Mouse (Mus musculus): ENCODE results near the gene Ces1e. TPM values are rescaled to one million over a fixed set of nuclear protein-coding genes. Genes with fewer than 3 reads are reported as not detected.

Ces1e gene
- polyA plus RNA-seq (2011; ENCODE audit: insufficient read depth, insufficient read length, low replicate concordance, missing spikeins): 0.68 TPM in 1 of 2 replicates, not detected in the other

- TF ChIP-seq CTCF (IDR thresholded peaks at IDR 0.05; ENCODE audit: control insufficient read depth, insufficient read depth, low read length) (no peak), POLR2A (IDR thresholded peaks at IDR 0.05; ENCODE audit: borderline replicate concordance, control insufficient read depth, low read depth, low read length) (no peak)
- Histone ChIP-seq H3K4me1 (ENCODE audit: control insufficient read depth, insufficient read depth, low read length) (no peaks in the 10 kb centered on the region), H3K27ac (ENCODE audit: control insufficient read depth, insufficient read depth, low read depth, low read length, poor library complexity) (no peak within 1 kb of the TSS), H3K4me3 (replicated peaks; ENCODE audit: control insufficient read depth, low read depth, low read length) (no peak within 1 kb of the TSS)
Measured at GRCm38 (mm10) chr8:93229446-93229845, at the start of gene Ces1e. Gene Ces1e, minus strand, starts transcription at chr8:93229619.

- no peak overlapping the region for H3K27ac ChIP-seq (ENCODE audit: control insufficient read depth, insufficient read depth, low read depth, low read length, poor library complexity)
- H3K4me1 ChIP-seq (ENCODE audit: control insufficient read depth, insufficient read depth, low read length): no peaks in the 10 kb centered on the region
- TF ChIP-seq CTCF (IDR thresholded peaks at IDR 0.05; ENCODE audit: control insufficient read depth, insufficient read depth, low read length) (no peak), POLR2A (IDR thresholded peaks at IDR 0.05; ENCODE audit: borderline replicate concordance, control insufficient read depth, low read depth, low read length) (no peak)
- no peak overlapping the region for H3K4me3 ChIP-seq (replicated peaks; ENCODE audit: control insufficient read depth, low read depth, low read length)
- WGBS: 72% methylated on average over 4 of the region's 4 CpGs
Measured at GRCm38 (mm10) chr8:93278176-93278805, 48.9 kb upstream of the Ces1e start.

- H3K27ac ChIP-seq (ENCODE audit: control insufficient read depth, insufficient read depth, low read depth, low read length, poor library complexity): no peak overlapping the region
- no peaks in the 10 kb centered on the region for H3K4me1 ChIP-seq (ENCODE audit: control insufficient read depth, insufficient read depth, low read length)
- TF ChIP-seq CTCF (IDR thresholded peaks at IDR 0.05; ENCODE audit: control insufficient read depth, insufficient read depth, low read length) (no peak), POLR2A (IDR thresholded peaks at IDR 0.05; ENCODE audit: borderline replicate concordance, control insufficient read depth, low read depth, low read length) (no peak)
- H3K4me3 ChIP-seq (replicated peaks; ENCODE audit: control insufficient read depth, low read depth, low read length): no peak overlapping the region
- 78% methylated on average over 4 of the region's 4 CpGs for WGBS
Measured at GRCm38 (mm10) chr8:93274609-93275008, 45.2 kb upstream of the Ces1e start.

- Histone ChIP-seq H3K4me1 (ENCODE audit: control insufficient read depth, insufficient read depth, low read length) (no peaks in the 10 kb centered on the region), H3K4me3 (replicated peaks; ENCODE audit: control insufficient read depth, low read depth, low read length) (no peak overlapping the region), H3K27ac (ENCODE audit: control insufficient read depth, insufficient read depth, low read depth, low read length, poor library complexity) (no peak overlapping the region)
- WGBS: 59% methylated on average over 3 of the region's 3 CpGs
- TF ChIP-seq POLR2A (IDR thresholded peaks at IDR 0.05; ENCODE audit: borderline replicate concordance, control insufficient read depth, low read depth, low read length) (no peak), CTCF (IDR thresholded peaks at IDR 0.05; ENCODE audit: control insufficient read depth, insufficient read depth, low read length) (no peak)
Measured at GRCm38 (mm10) chr8:93273321-93273720, 43.9 kb upstream of the Ces1e start.

- 85% methylated on average over 4 of the region's 4 CpGs for WGBS
- Histone ChIP-seq H3K4me3 (replicated peaks; ENCODE audit: control insufficient read depth, low read depth, low read length) (no peak overlapping the region), H3K27ac (ENCODE audit: control insufficient read depth, insufficient read depth, low read depth, low read length, poor library complexity) (no peak overlapping the region), H3K4me1 (ENCODE audit: control insufficient read depth, insufficient read depth, low read length) (no peaks in the 10 kb centered on the region)
- TF ChIP-seq POLR2A (IDR thresholded peaks at IDR 0.05; ENCODE audit: borderline replicate concordance, control insufficient read depth, low read depth, low read length) (no peak), CTCF (IDR thresholded peaks at IDR 0.05; ENCODE audit: control insufficient read depth, insufficient read depth, low read length) (no peak)
Measured at GRCm38 (mm10) chr8:93272686-93273085, 43.3 kb upstream of the Ces1e start.

GRCm38 (mm10) chr8:93261436-93261835, 32.0 kb upstream of the Ces1e start:
- no peak overlapping the region for H3K4me3 ChIP-seq (replicated peaks; ENCODE audit: control insufficient read depth, low read depth, low read length)
- WGBS: 48% methylated on average over 2 of the region's 2 CpGs
- no peak for TF ChIP-seq POLR2A (IDR thresholded peaks at IDR 0.05; ENCODE audit: borderline replicate concordance, control insufficient read depth, low read depth, low read length)
- TF ChIP-seq CTCF (IDR thresholded peaks at IDR 0.05; ENCODE audit: control insufficient read depth, insufficient read depth, low read length): no peak
- no peaks in the 10 kb centered on the region for H3K4me1 ChIP-seq (ENCODE audit: control insufficient read depth, insufficient read depth, low read length)
- no peak overlapping the region for H3K27ac ChIP-seq (ENCODE audit: control insufficient read depth, insufficient read depth, low read depth, low read length, poor library complexity)

GRCm38 (mm10) chr8:93252400-93252925, 23.0 kb upstream of the Ces1e start:
- no peaks in the 10 kb centered on the region for H3K4me1 ChIP-seq (ENCODE audit: control insufficient read depth, insufficient read depth, low read length)
- WGBS: 85% methylated on average over 1 of the region's 1 CpGs
- H3K27ac ChIP-seq (ENCODE audit: control insufficient read depth, insufficient read depth, low read depth, low read length, poor library complexity): no peak overlapping the region
- H3K4me3 ChIP-seq (replicated peaks; ENCODE audit: control insufficient read depth, low read depth, low read length): no peak overlapping the region
- no peak for TF ChIP-seq POLR2A (IDR thresholded peaks at IDR 0.05; ENCODE audit: borderline replicate concordance, control insufficient read depth, low read depth, low read length)
- TF ChIP-seq CTCF (IDR thresholded peaks at IDR 0.05; ENCODE audit: control insufficient read depth, insufficient read depth, low read length): no peak

GRCm38 (mm10) chr8:93246057-93246456, 16.6 kb upstream of the Ces1e start:
- Histone ChIP-seq H3K4me3 (replicated peaks; ENCODE audit: control insufficient read depth, low read depth, low read length) (no peak overlapping the region), H3K4me1 (ENCODE audit: control insufficient read depth, insufficient read depth, low read length) (no peaks in the 10 kb centered on the region; the same call in 1 of the 2 replicates), H3K27ac (ENCODE audit: control insufficient read depth, insufficient read depth, low read depth, low read length, poor library complexity) (no peak overlapping the region)
- TF ChIP-seq CTCF (IDR thresholded peaks at IDR 0.05; ENCODE audit: control insufficient read depth, insufficient read depth, low read length): no peak
- TF ChIP-seq POLR2A (IDR thresholded peaks at IDR 0.05; ENCODE audit: borderline replicate concordance, control insufficient read depth, low read depth, low read length): no peak
- 77% methylated on average over 2 of the region's 2 CpGs for WGBS
